Mouse (Mus musculus): ENCODE results near the gene Matn4.
A peak's percentile ranks its signal among the peaks of the same experiment; 100 is the strongest.

Matn4 gene

GRCm38 (mm10) chr2:164405060-164405459 is at the start of gene Matn4:
Gene Matn4, minus strand, starts transcription at chr2:164405160.
- no peak for DNase-seq (ENCODE audit: low spot score in 2 of 2)

GRCm38 (mm10) chr2:164453887-164454500 is 49.0 kb upstream of the Matn4 start:
- no peak for DNase-seq (ENCODE audit: low spot score in 2 of 2)

GRCm38 (mm10) chr2:164453047-164453757 is 48.2 kb upstream of the Matn4 start:
- no peak for DNase-seq (ENCODE audit: low spot score in 2 of 2)

GRCm38 (mm10) chr2:164452000-164452676 is 47.2 kb upstream of the Matn4 start:
- no peak for DNase-seq (ENCODE audit: low spot score in 2 of 2)

DNA sequence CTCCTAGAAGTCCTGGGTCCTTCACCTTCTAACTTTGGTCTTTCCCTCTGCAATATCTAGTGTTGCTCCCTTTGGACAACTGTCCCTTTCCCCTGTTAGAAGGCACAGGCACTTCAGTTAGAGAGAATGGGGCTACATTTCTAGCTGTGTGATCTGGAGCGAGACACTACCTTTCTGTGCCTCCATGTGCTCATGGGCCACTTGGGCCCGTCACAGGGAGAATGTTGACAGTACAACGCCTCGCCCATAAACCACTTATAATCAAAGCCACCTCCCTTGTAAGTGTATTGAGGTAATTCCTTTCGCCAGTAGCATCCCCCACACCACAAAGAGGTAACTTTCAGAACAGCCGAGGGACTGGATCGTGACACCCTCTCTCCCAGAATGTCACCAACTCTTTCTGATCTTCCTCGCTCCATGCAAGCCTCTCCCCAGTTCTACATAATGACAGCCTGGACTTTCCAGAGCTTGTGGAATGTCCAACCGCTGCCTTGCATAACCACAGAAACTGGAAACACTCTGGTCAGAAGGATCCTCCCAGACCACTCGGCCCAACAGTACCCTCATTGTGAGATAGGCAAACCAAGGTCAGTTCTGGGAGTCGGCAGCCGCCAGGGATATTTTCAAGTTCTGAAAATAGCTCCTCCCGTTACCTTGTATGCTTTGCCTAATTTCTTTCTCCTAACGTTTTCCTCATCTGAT is 44.5 kb upstream of the Matn4 start:
- DNase-seq (ENCODE audit: low spot score in 2 of 2): no peak

- DNase-seq (ENCODE audit: low spot score in 2 of 2): no peak
Measured at GRCm38 (mm10) chr2:164448921-164449320, 44.0 kb upstream of the Matn4 start.

DNA sequence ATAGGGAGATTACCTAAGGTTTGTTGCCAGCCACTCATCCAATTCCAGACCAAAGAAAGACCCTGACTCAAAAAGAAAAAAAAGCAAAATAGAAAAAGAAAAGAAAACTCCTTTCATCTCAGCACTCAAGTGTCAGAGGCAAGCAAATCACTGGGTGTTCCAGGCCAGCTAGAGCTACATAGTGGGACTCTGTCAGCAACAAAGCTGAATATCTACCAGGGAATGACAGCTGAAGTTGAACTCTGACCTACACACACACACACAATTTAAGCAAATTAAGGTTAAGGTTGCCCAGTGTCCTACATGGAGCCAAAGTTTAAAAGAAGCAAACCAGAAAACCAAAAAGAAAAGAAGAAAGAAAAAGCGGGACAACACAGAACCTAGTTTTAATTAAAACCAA is 43.2 kb upstream of the Matn4 start:
- no peak for DNase-seq (ENCODE audit: low spot score in 2 of 2)

GRCm38 (mm10) chr2:164446086-164446469 is 41.1 kb upstream of the Matn4 start:
- DNase-seq (ENCODE audit: low spot score in 2 of 2): no peak

DNA sequence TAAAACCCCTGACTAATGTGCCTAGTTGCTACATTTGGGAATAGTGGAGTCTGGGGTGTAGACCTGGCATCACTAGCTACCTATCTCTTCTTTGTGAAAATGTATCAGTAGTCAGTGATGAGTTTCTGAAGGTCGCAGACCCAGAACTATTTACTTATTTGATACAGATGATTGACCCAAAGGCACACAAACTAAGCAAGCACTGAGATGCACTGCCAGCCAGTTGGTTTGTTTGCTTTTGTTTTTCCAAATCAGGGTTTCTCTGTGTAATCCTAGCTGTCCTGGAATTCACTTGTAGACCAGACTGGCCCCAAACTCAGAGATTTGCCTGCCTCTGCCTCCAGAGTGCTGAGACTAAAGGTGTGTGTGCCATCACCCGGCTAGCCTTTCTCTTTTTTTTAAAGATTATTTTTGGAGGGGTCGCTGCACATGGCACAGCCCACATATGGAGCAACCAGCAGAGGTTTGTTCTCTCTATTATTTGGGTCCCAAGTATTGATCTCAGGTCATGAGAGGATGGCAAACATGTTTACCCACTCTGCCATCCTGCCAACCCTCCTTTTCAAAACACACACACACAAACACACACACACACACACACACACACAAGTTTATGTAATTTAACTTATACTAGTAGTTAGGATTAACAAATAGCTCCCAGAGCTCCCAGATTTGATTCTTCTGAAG is 40.6 kb upstream of the Matn4 start:
- DNase-seq (ENCODE audit: low spot score in 2 of 2): no peak

GRCm38 (mm10) chr2:164444701-164445100 is 39.7 kb upstream of the Matn4 start:
- no peak for DNase-seq (ENCODE audit: low spot score in 2 of 2)

GRCm38 (mm10) chr2:164443460-164444000 is 38.6 kb upstream of the Matn4 start, which contains the start of gene Sdc4:
Gene Sdc4, minus strand, starts transcription at chr2:164443887.
- DNase-seq (ENCODE audit: low spot score in 2 of 2): no peak

DNA sequence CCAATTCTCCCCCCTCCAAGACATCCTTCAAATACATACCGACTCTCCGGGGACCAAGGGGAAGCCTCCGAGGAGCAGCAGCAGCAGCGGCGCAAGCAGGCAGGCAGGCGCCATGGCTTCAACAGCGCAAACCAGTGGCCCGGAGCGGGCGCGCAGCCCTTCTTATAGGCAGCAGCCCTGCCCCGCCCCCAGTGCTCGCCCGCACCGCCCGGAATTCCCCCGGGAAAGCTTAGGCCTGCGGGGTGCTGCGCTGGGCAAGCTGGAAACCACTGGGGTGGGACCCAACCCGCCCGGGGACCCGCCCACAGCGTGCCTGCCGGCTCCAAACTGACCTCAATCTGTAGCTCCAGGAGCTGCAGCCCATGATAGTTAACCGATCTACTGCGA is 38.1 kb upstream of the Matn4 start:
- DNase-seq (ENCODE audit: low spot score in 2 of 2): peak; percentile 37 to 56

DNA sequence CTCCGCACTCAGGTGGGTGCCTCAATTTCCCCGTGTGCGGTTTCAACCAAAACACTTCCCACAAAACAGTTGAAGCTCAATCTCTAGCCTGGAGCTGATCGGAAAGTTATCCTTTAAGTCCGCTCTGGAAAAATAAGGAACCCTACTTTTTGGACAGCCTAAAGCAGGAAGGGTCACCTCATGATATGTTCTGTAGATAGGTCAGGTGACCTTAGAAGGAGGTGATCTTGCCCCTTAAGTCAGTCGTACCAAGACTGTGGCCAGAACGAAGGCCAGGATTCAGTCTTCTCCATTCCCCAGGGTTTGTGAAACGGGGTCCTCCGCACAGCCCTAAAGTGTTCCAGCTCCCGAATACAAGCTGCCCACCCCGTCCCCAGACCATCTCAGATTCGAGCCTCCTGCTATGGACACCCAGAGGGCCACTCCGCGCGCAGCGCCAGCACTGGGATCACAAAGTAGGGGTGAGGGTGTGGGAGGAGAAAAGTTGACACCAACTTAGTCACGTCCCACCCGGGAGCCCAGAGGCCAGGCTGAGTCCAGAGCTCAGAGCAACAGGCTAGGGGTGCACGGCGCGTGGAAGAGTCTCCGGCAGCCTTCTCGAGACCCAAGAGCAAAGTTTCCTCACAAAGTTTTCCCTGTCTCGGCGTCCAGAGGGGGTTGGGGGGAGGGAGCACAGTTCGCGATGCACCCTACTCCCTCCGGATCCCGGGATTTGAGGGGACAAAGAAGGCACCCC is 37.5 kb upstream of the Matn4 start:
- no peak for DNase-seq (ENCODE audit: low spot score in 2 of 2)

DNA sequence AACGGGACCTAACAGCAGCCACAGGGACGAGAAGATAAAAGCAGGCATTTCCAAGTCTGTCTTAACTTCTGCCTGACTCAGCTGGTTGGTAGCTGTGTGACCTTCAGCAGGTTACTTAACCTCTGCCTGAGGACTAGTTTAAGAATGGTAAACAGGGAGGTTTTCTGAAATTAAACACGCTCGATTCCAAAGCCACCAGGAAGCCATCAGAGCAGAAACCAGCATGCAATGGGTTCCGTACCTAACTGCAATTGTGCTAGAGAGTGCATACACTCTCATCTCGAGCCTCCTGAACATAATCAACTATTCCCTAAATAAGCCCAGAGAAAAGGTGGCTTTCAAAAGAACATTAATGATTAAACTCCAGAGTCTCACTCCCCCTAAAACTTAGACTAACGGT is 36.8 kb upstream of the Matn4 start:
- no peak for DNase-seq (ENCODE audit: low spot score in 2 of 2)

- no peak for DNase-seq (ENCODE audit: low spot score in 2 of 2)
Measured at GRCm38 (mm10) chr2:164441155-164441554, 36.2 kb upstream of the Matn4 start.

DNA sequence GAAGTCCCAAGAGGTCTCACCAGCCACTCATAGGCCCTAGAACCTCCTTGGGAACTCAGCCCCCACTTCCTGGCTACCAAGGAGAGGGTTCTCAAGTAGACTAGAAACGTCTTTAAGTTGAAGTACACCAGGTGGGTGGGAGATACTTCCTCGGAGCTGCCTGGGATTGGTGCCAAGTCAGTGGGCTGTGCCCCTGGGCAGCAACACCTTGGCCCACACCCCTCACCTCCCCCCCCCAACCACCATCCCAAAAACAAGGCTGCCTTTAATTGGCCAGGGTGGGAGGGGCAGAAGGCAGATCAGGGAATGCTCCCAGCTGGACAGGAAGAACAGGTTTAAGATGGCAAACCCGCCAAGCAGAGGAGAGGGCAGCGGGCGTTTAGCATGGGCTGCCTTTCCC is 35.4 kb upstream of the Matn4 start:
- DNase-seq (ENCODE audit: low spot score in 2 of 2): no peak

GRCm38 (mm10) chr2:164439001-164439421 is 34.1 kb upstream of the Matn4 start:
- DNase-seq (ENCODE audit: low spot score in 2 of 2): no peak

DNA sequence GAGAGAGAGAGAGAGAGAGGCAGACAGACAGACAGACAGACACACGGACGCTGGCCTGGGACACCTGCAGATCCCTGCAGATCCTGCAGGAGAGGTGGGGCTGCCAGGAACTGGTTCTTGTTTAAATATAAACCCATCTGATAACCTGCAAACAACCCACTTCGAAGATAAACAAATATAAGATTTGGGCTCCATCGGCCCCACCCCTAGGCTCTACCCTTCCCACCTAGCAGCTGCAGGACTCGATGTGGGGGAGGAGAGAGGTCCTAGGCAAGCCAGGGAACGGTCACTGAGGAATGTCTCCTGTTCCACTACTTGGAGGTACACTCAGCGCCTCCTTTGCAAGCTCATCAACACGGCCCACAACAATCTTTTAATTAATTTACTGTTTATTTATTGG is 33.3 kb upstream of the Matn4 start:
- no peak for DNase-seq (ENCODE audit: low spot score in 2 of 2)

- no peak for DNase-seq (ENCODE audit: low spot score in 2 of 2)
Measured at GRCm38 (mm10) chr2:164437710-164438109, 32.8 kb upstream of the Matn4 start.

DNA sequence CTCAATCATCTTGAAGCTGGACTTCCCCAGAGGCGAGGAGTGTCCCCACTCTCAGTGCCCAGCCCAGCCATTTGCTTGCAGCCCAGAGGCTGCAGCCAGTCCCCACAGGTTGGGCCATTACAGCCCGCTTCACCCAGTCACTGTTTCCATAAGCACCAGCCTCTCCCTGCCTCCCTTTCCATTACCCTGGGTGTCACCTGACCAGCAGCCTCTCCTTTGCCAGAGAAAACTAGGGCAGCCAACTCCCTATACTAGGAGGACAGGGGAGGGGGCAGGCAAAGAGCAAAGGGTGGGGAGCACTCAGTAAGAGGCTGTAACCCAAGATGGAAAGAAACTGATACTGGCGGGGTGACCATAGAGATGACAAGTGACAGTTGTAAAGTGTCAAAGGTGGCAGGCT is 32.0 kb upstream of the Matn4 start:
- DNase-seq (ENCODE audit: low spot score in 2 of 2): no peak

Data from frontal cortex, postnatal 25 days (tissue).